Mouse (Mus musculus) brain, embryonic 14.5 days (tissue): ENCODE measurements at regions not wholly inside any gene's neighbourhood (a gene's known extent, or its start where the extent isn't known, plus 50 kb on each side); places are given as distances from the start of the nearest gene placed in this dataset.

ENCODE experiments used
- CTCF ChIP-seq: fragments of 200-500 bp; IDR thresholded peaks from 2 replicates; pipeline ENCODE4 v1.5.1; 2012; ENCODE audit warnings: inconsistent platforms, mild to moderate bottlenecking, moderate library complexity, borderline replicate concordance; ENCODE audit not compliant: insufficient read depth, insufficient read length; ENCODE audit errors: extremely low read depth
- POLR2A ChIP-seq: fragments of 200-500 bp; IDR thresholded peaks from 2 replicates; pipeline ENCODE4 v1.6.1; 2012; ENCODE audit warnings: mild to moderate bottlenecking, inconsistent platforms, borderline replicate concordance; ENCODE audit not compliant: poor library complexity, insufficient read depth, insufficient read length, severe bottlenecking; ENCODE audit errors: extremely low read depth

GRCm38 (mm10) chr9:12598113-12598650 lies 647.4 kb downstream of the Jrkl start:
- TF ChIP-seq POLR2A (no peak), CTCF (no peak)
